Mouse (Mus musculus): ENCODE data around the gene Zfp367. TPM values are rescaled to one million over a fixed set of nuclear protein-coding genes. Genes with fewer than 3 reads are reported as not detected.

Zfp367 gene
- total RNA-seq, 2 experiments from 2014 or later, result 19.4 to 20.3 TPM

- intact Hi-C loops (cut with DNase I), result no loop called here
- no peak for DNase-seq
Measured at GRCm38 (mm10) chr13:64107105-64107504, 45.9 kb downstream of the Zfp367 start.

- no peak for DNase-seq
- intact Hi-C loops (cut with DNase I), result no loop called here
Measured at GRCm38 (mm10) chr13:64105690-64106089, 47.3 kb downstream of the Zfp367 start.

GRCm38 (mm10) chr13:64100186-64100585 is 52.8 kb downstream of the Zfp367 start:
- peak; percentile 12 to 57 for DNase-seq
- intact Hi-C loops (cut with DNase I), result loop anchor here (2.0 to 5.0 kb wide), 2 partner anchors 107 to 207 kb away; no protein-coding TSS in a partner anchor

- intact Hi-C loops (cut with DNase I), result no loop called here
- DNase-seq, result peak; percentile 15 to 45
Measured at GRCm38 (mm10) chr13:64098992-64099391, 54.0 kb downstream of the Zfp367 start.

GRCm38 (mm10) chr13:64093341-64093740 is 59.7 kb downstream of the Zfp367 start:
- intact Hi-C loops (cut with DNase I), result loop anchor here (2.0 kb wide), 1 partner anchor 43 kb away; no protein-coding TSS in a partner anchor
- peak; percentile 63 to 79 for DNase-seq

GRCm38 (mm10) chr13:64092752-64093151 is 60.2 kb downstream of the Zfp367 start:
- intact Hi-C loops (cut with DNase I), result loop anchor here (2.0 kb wide), 1 partner anchor 42 kb away; no protein-coding TSS in a partner anchor
- DNase-seq, result no peak

- no peak for DNase-seq
- intact Hi-C loops (cut with DNase I), result loop anchor here (2.0 kb wide), 1 partner anchor 41 kb away; no protein-coding TSS in a partner anchor
Measured at GRCm38 (mm10) chr13:64092141-64092540, 60.9 kb downstream of the Zfp367 start.

- intact Hi-C loops (cut with DNase I), result no loop called here
- DNase-seq, result no peak
Measured at GRCm38 (mm10) chr13:64091006-64091405, 62.0 kb downstream of the Zfp367 start.

- intact Hi-C loops (cut with DNase I), result no loop called here
- DNase-seq, result no peak
Measured at GRCm38 (mm10) chr13:64090278-64090677, 62.7 kb downstream of the Zfp367 start.

GRCm38 (mm10) chr13:64089130-64089529 is 63.9 kb downstream of the Zfp367 start, which contains the start of gene Hsd17b3:
TSS of gene Hsd17b3 (minus strand) at chr13:64089230.
- intact Hi-C loops (cut with DNase I), result no loop called here
- DNase-seq, result no peak

- intact Hi-C loops (cut with DNase I), result no loop called here
- DNase-seq, result no peak
Measured at GRCm38 (mm10) chr13:64088057-64088456, 64.9 kb downstream of the Zfp367 start.

GRCm38 (mm10) chr13:64086036-64086435 is 67.0 kb downstream of the Zfp367 start:
- intact Hi-C loops (cut with DNase I), result no loop called here
- DNase-seq, result no peak

GRCm38 (mm10) chr13:64083331-64083730 is 69.7 kb downstream of the Zfp367 start:
- intact Hi-C loops (cut with DNase I), result no loop called here
- no peak for DNase-seq

Other genes starting within 250 kb of the Zfp367 start
- gene Hsd17b3, start 64.0 kb downstream of the Zfp367 start, total RNA-seq (2021), result not detected
- 1 to 10 TPM; 1.4 to 1.8 TPM for gene Slc35d2, start 23.8 kb downstream of the Zfp367 start, total RNA-seq (2021)
- gene Habp4, start 8.6 kb upstream of the Zfp367 start, total RNA-seq (2021), result 10 to 100 TPM; 42.5 to 43.5 TPM
- gene Cdc14b, start 122.1 kb upstream of the Zfp367 start, total RNA-seq (2021), result 1 to 10 TPM; 8.9 to 9.0 TPM
- 10 to 100 TPM; 51.9 to 58.6 TPM for gene Aaed1, start 159.5 kb upstream of the Zfp367 start, total RNA-seq (2021)
- gene Ctsl, start 217.7 kb upstream of the Zfp367 start, total RNA-seq (2021), result 100 to 1,000 TPM; 260 to 267 TPM

Measured in heart, postnatal 14 days (tissue).